Mouse (Mus musculus): Measurements from ENCODE around the gene Asnsd1. TPM values are rescaled to one million over a fixed set of nuclear protein-coding genes. Genes with fewer than 3 reads are reported as not detected.

The Asnsd1 gene
- polyA plus RNA-seq (2012; rRNA removed) = 16.2 and 16.3 TPM in 2 replicates

DNA sequence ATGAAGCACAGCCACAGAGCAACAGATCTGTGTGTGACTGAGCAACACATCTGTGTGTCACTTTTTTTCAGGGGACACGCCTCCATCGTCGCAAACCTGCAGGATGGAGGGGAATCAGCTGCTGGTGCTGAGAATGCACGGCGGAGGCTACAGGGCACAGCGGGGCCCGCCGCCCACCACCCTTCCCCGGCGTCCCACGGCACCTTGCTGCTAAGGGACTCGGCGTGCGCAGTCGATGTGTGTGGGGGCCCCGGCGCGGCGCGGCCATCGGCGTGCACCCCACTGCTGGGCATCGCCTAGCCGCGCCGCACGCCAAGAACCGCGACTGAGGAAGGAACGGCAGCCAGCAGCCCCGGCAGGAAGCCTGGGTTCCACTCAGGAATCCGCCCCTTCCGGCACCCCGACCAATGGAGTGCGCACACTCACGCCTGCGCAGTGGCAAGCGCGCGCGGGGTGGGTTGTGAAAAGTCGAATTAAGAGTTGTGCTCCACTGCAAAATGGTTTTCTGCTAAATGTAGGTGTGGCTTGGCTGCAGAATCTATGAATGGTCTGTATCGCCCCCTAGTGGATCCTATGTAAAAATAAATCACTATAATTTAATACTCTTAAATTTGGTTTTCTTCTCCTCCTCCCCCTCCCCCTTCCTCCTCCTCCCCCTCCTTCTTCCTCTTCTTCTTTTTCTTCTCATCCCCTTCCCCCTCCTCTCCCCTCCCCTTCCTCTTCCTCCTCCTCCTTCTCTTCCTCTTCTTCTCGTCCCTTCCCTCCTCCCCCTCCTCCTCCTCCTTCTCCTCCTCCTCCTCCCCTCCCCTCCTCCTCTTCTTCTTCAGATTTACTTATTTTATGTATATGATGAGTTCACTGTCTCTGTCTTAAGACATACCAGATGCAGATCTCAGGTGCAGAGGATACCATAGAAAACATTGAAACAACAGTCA is at the start of gene Asnsd1, which contains the start of the genes Asdurf and Gm28551:
Gene Asnsd1, minus strand, starts transcription at position 426 of the 935 bp plus-strand sequence.
Gene Asdurf, minus strand, starts transcription at position 293 of the 935 bp plus-strand sequence.
Gene Gm28551, minus strand, starts transcription at position 341 of the 935 bp plus-strand sequence.

DNA sequence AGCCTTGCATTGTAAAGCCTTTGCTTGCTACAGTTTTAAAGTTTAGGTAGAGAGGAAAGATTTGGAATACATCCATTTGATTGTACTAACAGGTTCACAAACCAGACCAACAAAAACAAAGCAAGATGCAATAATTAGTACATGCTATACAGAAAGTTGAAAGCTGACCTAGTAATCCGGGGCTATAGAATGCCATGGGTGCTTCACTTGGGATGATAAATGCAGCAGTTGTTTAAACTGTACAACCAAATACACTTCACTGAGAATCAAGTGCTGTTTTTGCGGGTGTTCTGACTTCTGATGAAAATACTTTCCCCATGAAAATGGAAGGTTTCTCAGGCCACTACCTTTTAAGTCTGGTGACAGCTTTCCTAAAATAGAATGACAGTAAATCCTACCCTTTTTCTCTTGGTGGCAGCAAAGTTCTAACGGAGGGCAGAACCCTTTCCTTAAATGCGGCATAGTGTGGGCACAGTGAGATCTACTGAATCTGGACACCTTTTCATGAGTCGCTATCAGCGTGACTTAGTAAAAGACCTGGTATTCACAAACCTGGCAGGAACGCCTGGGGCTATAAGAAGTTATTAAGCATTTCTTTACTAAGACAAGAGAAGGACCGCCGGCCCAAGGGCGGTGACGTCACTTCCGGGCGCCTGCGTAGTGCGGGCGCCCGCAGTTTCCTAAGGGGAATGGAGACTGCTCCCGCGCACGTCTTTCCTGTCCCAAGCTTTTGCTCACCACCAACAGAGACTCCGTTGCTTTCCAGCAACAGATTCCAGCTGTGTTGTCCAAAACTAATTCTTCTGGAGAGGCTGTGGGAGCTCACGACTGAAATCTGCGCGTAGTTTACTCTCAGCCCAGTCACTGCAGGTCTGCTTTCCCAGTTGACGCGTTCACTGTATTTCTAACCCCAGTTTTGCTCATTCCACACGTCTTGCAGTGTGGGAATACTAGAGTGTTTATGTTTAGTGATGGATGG is 39.3 kb downstream of the Asnsd1 start, which contains the start of gene Osgepl1:
Gene Osgepl1, plus strand, starts transcription at position 636 of the 979 bp plus-strand sequence.

GRCm38 (mm10) chr1:53296581-53297383 is 55.8 kb downstream of the Asnsd1 start, which contains the start of the genes Pms1, Ormdl1 and Gm28778:
Pms1 (minus strand) TSS chr1:53297018.
Ormdl1 (plus strand) TSS chr1:53297095.
Gm28778 (plus strand) TSS chr1:53297111.

Other genes starting within 250 kb of the Asnsd1 start
- not detected in 2 replicates for gene 1700019A02Rik, start 165.1 kb downstream of the Asnsd1 start, polyA plus RNA-seq (2012; rRNA removed)
- 1.5 and 1.7 TPM in 2 replicates for gene Pms1, start 55.7 kb downstream of the Asnsd1 start, polyA plus RNA-seq (2012; rRNA removed)
- 9.1 and 10.9 TPM in 2 replicates for gene Ormdl1, start 55.7 kb downstream of the Asnsd1 start, polyA plus RNA-seq (2012; rRNA removed)
- not detected in 2 replicates for gene Gm28778, start 55.6 kb downstream of the Asnsd1 start, polyA plus RNA-seq (2012; rRNA removed)
- gene Osgepl1, start 39.1 kb downstream of the Asnsd1 start, polyA plus RNA-seq (2012; rRNA removed) = 9.2 and 9.3 TPM in 2 replicates
- not detected in 2 replicates for gene Asdurf, start 133 bp downstream of the Asnsd1 start, polyA plus RNA-seq (2012; rRNA removed)
- 0.01 TPM in 1 of 2 replicates, not detected in the other for gene Gm28551, start 85 bp downstream of the Asnsd1 start, polyA plus RNA-seq (2012; rRNA removed)